Mouse (Mus musculus): Measurements from ENCODE around the gene Nf1. TPM values are rescaled to one million over a fixed set of nuclear protein-coding genes. Genes with fewer than 3 reads are reported as not detected.

The Nf1 gene
- polyA plus RNA-seq, 1 experiment from 2014 or later = 8.6 TPM

DNA sequence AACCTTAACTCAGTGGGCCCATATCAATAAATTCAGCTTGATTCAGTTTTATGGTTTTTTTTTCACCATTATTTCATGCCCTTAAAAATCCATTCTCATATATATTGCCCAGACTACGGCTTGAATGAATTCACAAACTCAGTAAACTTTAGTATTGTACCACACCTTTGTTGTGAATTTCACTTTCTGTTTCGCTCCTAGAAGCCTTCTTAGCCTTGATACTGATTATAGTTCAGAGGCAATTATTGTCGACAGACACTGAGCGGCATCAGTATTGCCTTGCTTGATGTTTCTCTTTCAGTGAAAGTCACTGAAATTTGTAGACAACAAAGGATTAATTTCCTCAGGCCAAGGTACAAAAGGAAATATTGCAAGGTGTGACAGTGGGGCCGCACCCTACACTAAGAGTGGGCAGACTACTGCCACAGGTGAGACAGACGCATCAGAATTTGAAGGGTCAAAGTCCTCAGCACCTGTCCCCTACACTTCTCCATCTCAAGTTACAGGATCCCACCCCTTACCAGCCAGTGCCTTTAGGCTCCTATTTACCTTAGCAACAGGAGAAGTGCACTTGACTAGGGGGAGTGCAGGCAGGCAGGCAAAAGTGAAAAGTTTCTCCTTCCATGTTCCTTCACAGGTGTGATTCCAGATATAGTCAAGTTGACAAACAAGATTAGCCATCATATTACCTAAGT lies 64.3 kb downstream of the Nf1 start:
- Histone ChIP-seq H3K9ac (no peak overlapping the region), H3K27ac (no peak overlapping the region), H3K36me3 (peaks cover 44% of the 10 kb centered on the region), H3K4me2 (no peak overlapping the region), H3K27me3 (no peaks in the 10 kb centered on the region), H3K4me1 (no peaks in the 10 kb centered on the region), H3K4me3 (no peak overlapping the region), H3K9me3 (no peaks in the 10 kb centered on the region)
- 85% methylated on average over 6 of the region's 6 CpGs for WGBS
- ATAC-seq (ENCODE audit: insufficient number of reproducible peaks, insufficient read depth, low FRiP score, low TSS enrichment, low read depth) = no peak

DNA sequence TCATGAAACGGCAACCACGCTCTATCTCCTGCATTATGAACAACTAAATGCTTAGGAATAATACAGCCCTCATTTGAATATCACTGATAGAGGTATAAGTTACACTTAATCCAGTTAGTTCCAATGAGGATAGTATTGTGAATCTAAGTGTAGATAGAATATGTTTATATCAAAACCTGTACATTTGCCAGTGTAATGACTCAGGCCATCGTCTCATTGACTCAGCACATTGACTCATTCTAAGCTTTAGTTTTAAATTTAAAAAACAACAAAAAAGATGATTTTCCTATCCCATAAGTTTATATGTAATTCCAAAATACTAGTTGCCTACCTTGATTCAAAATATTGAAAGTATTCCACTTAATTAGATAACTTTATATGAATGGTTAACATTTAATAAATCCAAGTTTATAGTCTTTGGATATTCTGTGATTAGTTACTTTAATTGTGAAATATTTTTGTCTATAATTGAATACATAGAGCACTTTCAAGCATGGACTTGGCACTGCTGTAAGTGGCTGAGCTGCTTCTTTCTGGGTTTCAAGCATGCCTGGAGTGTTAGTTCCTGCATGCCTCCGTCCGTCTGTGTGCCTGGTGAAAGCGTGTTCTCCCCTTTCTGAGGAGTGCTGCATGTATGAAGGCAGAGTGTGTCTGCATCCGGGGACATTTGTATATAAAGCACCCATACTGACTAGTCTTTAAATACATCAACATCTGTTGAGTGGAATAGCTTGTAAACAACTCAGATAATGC lies 74.4 kb downstream of the Nf1 start:
- no peak overlapping the region for H3K9ac ChIP-seq
- H3K4me2 ChIP-seq = no peak overlapping the region
- ATAC-seq (ENCODE audit: insufficient number of reproducible peaks, insufficient read depth, low FRiP score, low TSS enrichment, low read depth) = no peak
- H3K36me3 ChIP-seq = peaks cover 33% of the 10 kb centered on the region
- H3K4me1 ChIP-seq = no peaks in the 10 kb centered on the region
- H3K4me3 ChIP-seq = no peak overlapping the region
- WGBS = 92% methylated on average over 7 of the region's 7 CpGs
- H3K9me3 ChIP-seq = no peaks in the 10 kb centered on the region
- no peak overlapping the region for H3K27ac ChIP-seq
- no peaks in the 10 kb centered on the region for H3K27me3 ChIP-seq

DNA sequence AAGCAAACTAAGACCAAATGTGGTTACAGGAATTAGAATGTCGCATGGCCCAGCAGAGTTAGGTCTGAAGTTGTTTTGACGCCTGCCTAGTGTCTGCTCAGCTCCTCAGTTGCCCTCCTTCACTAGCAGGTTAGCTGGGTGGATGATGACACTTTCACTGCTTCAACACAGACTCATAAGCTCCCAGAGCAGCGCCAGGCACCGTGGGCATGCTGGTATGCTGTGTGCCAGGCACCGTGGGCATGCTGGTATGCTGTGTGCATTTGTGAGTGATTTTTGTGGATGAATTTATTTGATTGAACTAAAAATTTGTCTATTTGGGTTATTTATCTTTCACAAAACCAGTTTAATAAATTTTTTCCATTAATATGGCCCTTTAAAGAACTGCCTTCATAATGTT lies 83.0 kb downstream of the Nf1 start:
- no peak overlapping the region for H3K4me3 ChIP-seq
- no peaks in the 10 kb centered on the region for H3K27me3 ChIP-seq
- peaks cover 29% of the 10 kb centered on the region for H3K36me3 ChIP-seq
- H3K4me2 ChIP-seq = no peak overlapping the region
- no peaks in the 10 kb centered on the region for H3K9me3 ChIP-seq
- H3K4me1 ChIP-seq = no peaks in the 10 kb centered on the region
- 82% methylated on average over 5 of the region's 5 CpGs for WGBS
- H3K27ac ChIP-seq = no peak overlapping the region
- no peak overlapping the region for H3K9ac ChIP-seq
- ATAC-seq (ENCODE audit: insufficient number of reproducible peaks, insufficient read depth, low FRiP score, low TSS enrichment, low read depth) = no peak

DNA sequence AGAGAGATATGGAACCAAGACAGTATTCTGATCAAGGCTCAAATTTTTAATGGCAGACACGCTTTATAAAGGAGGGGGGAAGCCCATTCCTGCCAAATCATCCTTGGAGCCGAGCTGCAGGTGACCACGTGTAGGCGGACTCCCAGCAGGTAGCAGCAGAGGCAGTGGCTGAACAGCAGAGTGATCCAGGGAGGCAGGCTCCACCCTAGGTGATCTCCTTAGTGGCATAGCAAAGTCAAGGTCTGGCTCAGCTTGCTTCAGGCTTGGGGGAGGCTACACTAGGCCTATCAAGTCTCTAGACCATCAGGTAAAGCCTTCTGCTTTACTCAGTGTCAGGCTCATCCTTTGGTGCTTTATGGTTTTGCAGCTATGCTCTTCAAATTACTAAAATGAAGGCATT lies 87.1 kb downstream of the Nf1 start:
- WGBS = 61% methylated on average over 4 of the region's 4 CpGs
- Histone ChIP-seq H3K27ac (no peak overlapping the region), H3K9ac (no peak overlapping the region), H3K9me3 (no peaks in the 10 kb centered on the region), H3K27me3 (no peaks in the 10 kb centered on the region), H3K4me3 (no peak overlapping the region), H3K4me1 (no peaks in the 10 kb centered on the region), H3K4me2 (no peak overlapping the region), H3K36me3 (peaks cover 21% of the 10 kb centered on the region)
- no peak for ATAC-seq (ENCODE audit: insufficient number of reproducible peaks, insufficient read depth, low FRiP score, low TSS enrichment, low read depth)

DNA sequence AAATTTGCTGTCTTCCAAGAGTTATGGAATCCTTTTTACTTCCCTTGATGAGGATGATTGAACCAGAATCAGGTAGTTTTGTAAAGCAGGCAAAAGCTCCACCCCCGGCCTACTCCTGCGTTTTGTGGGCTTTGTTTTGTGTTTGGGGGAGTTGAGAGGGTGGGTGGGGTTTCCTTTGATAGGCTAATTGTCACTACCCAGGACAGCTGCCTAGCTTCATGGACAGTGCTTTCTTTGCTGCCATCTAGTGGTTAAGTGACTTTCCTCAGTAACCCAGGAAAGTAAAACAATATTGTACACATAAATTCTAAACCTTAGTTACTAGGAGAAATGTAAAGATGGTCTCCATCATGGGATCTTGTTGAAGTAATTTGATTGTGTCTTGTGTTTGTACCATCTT lies 88.1 kb downstream of the Nf1 start:
- Histone ChIP-seq H3K4me1 (no peaks in the 10 kb centered on the region), H3K36me3 (peaks cover 25% of the 10 kb centered on the region), H3K4me2 (no peak overlapping the region), H3K9ac (no peak overlapping the region), H3K27ac (no peak overlapping the region), H3K9me3 (no peaks in the 10 kb centered on the region), H3K4me3 (no peak overlapping the region), H3K27me3 (no peaks in the 10 kb centered on the region)
- 3% methylated on average over 2 of the region's 2 CpGs for WGBS
- ATAC-seq (ENCODE audit: insufficient number of reproducible peaks, insufficient read depth, low FRiP score, low TSS enrichment, low read depth) = no peak

DNA sequence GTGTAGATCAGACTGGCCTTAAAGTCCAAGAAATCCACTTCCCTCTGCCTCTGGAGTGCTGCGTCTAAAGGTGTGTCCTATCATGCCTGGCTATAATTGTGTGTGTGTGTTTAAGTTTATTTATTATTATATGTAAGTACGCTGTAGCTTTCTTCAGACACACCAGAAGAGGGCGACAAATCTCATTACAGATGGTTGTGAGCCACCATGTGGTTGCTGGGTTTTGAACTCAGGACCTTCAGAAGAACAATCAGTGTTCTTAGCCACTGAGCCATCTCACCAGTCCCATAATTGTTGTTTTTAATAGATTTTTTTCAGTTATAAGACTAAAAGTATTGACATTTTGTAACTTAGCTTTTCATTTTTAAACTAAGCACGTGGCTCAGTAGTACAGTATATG lies 95.8 kb downstream of the Nf1 start:
- Histone ChIP-seq H3K36me3 (peaks cover 33% of the 10 kb centered on the region), H3K4me3 (no peak overlapping the region), H3K27ac (no peak overlapping the region), H3K27me3 (no peaks in the 10 kb centered on the region), H3K9me3 (no peaks in the 10 kb centered on the region), H3K4me2 (no peak overlapping the region), H3K4me1 (no peaks in the 10 kb centered on the region), H3K9ac (no peak overlapping the region)
- whole genome bisulfite sequencing = 88% methylated on average over 4 of the region's 4 CpGs
- no peak for ATAC-seq (ENCODE audit: insufficient number of reproducible peaks, insufficient read depth, low FRiP score, low TSS enrichment, low read depth)

DNA sequence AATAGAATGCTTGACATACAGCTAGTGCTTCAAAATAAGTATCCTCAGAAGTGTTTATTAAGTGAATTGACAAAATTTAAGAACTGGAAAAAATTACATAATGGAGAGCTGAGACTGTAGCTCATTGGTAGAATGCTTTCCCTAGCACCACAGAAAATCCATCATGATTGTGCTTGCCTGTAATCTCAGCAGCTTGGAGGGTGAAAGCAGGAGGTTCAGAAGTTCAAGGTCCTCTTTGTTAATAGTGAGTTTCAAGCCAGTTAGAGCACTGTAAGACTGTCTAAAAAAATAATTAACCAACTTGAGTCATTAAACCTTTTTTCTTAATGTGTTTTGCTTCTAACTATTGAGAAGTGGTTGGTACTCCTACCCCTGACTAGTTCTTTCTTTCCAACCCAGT lies 108.9 kb downstream of the Nf1 start:
- no peak overlapping the region for H3K4me3 ChIP-seq
- no peaks in the 10 kb centered on the region for H3K9me3 ChIP-seq
- no peak overlapping the region for H3K9ac ChIP-seq
- no peaks in the 10 kb centered on the region for H3K4me1 ChIP-seq
- H3K27me3 ChIP-seq = no peaks in the 10 kb centered on the region
- no peak overlapping the region for H3K4me2 ChIP-seq
- no peak overlapping the region for H3K27ac ChIP-seq
- ATAC-seq (ENCODE audit: insufficient number of reproducible peaks, insufficient read depth, low FRiP score, low TSS enrichment, low read depth) = no peak
- peaks cover 52% of the 10 kb centered on the region for H3K36me3 ChIP-seq

DNA sequence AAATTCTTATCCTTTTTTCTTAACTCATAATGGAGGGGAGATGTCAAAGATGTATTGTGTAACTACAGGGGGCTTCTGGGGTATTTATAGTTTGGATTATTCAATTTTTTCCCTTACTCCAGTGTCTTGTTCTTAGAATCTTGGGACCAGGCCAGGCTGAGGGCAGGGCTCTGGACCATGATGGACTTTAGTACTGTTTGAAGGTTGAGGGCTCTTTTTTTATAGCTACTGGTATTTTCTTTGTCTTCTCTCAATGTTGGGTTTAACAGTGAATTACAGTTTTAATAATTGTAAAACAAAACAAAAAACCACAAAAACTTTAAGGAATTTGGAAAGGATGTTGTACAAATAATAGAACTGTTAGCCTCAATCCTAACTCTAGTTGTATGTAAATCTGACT lies 113.5 kb downstream of the Nf1 start:
- ATAC-seq (ENCODE audit: insufficient number of reproducible peaks, insufficient read depth, low FRiP score, low TSS enrichment, low read depth) = no peak
- H3K36me3 ChIP-seq = peaks cover 65% of the 10 kb centered on the region

DNA sequence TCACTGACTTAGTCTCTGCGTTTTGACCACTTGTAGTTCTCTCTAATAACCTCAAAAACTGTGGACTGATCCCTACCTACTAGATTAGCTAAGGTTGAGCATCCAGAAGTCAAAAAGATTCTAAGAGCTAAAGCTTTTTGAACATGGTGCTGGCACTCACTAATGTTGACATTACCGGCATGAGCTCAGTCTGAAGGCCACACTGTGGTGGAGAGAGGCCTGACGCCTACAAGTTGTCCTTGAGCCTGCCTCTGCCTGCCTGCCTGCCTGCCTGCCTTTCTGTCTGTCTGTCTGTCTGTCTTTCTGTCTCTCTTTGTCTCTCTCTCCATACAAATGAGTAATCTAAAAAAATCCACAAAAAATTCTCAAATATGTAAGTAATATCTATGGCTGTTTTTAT lies 118.4 kb downstream of the Nf1 start:
- Histone ChIP-seq H3K4me2 (no peak overlapping the region), H3K27me3 (no peaks in the 10 kb centered on the region), H3K4me1 (no peaks in the 10 kb centered on the region), H3K27ac (no peak overlapping the region), H3K36me3 (peaks cover 58% of the 10 kb centered on the region), H3K4me3 (no peak overlapping the region), H3K9me3 (no peaks in the 10 kb centered on the region), H3K9ac (no peak overlapping the region)
- 82% methylated on average over 3 of the region's 3 CpGs for WGBS
- ATAC-seq (ENCODE audit: insufficient number of reproducible peaks, insufficient read depth, low FRiP score, low TSS enrichment, low read depth) = no peak

More for the DNA sequence above, 113.5 kb downstream of the Nf1 start:
- Histone ChIP-seq H3K27ac (no peak overlapping the region), H3K27me3 (no peaks in the 10 kb centered on the region), H3K9me3 (no peaks in the 10 kb centered on the region), H3K9ac (no peak overlapping the region), H3K4me1 (no peaks in the 10 kb centered on the region), H3K4me2 (no peak overlapping the region), H3K4me3 (no peak overlapping the region)

DNA sequence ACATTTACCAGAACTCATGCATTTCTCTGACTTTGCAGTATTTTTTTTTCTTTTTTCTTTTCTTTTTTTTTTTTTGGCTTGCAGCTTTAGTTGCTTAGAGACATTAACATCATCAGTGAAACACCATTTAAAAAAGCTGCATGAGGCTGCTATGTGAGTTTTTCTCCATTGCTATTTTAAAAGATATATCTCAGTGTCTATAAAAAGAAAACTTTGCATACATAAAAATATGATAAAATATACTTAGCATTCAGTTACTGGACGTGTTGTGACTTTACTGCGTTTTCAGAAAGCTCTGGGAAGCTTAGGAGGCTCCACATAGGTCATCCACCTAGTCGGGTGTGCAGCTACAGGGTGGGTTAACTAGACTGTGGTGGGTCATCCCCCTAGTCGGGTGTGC lies 120.4 kb downstream of the Nf1 start:
- WGBS = 90% methylated on average over 4 of the region's 4 CpGs
- peaks cover 47% of the 10 kb centered on the region for H3K36me3 ChIP-seq

DNA sequence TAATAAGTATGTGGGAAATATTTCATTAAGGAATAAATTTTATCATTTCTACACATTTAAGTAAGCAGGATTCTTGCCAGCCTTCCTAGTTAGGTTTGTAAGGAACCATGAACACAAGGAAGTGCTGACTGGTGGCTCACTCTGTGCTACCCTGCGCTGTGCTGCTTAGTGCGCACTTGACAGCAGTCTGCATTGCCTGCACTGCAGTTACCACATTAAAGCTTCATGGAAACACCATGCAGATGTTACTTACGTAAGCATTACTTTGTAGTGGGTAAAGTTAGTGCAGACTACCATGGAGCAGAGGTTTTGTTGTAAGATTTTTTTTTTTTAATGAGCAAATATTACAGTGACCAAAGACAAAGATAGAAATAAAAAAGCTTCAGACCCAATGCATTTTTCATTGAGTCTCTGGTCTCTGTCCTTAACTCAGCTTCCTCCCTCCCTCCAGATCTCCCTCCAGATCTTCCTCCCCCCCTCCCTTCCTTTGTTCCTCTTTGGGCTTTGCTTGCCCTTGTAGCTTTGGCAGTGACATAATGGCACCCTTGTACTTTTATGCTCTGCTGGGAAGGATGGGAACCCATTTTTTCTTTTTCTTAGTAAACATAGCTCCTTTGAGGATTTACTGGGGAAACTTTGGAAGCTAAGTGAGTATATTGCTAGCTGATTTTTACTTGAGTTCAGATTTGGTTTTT lies 121.4 kb downstream of the Nf1 start:
- Histone ChIP-seq H3K9ac (no peak overlapping the region), H3K9me3 (no peaks in the 10 kb centered on the region), H3K36me3 (peaks cover 43% of the 10 kb centered on the region), H3K27me3 (no peaks in the 10 kb centered on the region), H3K4me3 (no peak overlapping the region), H3K27ac (no peak overlapping the region), H3K4me1 (no peaks in the 10 kb centered on the region), H3K4me2 (no peak overlapping the region)
- ATAC-seq (ENCODE audit: insufficient number of reproducible peaks, insufficient read depth, low FRiP score, low TSS enrichment, low read depth) = no peak
- WGBS = 66% methylated on average over 3 of the region's 3 CpGs

More for the DNA sequence above, 120.4 kb downstream of the Nf1 start:
- H3K4me3 ChIP-seq = no peak overlapping the region
- H3K9me3 ChIP-seq = no peaks in the 10 kb centered on the region
- no peak for ATAC-seq (ENCODE audit: insufficient number of reproducible peaks, insufficient read depth, low FRiP score, low TSS enrichment, low read depth)
- H3K27ac ChIP-seq = no peak overlapping the region
- H3K4me2 ChIP-seq = no peak overlapping the region
- H3K9ac ChIP-seq = no peak overlapping the region
- no peaks in the 10 kb centered on the region for H3K4me1 ChIP-seq
- no peaks in the 10 kb centered on the region for H3K27me3 ChIP-seq

DNA sequence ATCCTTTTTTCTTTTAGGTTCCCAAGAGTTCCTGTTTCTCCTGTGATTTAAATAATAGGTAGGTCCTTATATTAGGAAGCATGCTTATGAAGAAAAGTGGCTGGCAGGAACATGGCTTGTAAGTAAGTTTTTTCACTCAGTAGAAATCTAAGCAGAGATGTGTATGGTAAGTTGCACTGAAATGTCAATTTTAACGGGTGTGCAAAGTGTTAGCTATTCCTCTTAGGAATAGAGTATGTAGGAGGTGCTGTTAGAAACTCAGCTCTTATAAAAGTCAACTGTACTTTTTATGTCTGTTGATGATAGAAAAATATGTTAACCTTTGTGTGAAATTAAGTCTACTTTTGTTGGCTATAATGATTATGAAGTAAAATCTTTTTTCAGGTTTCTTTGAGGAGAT lies 128.6 kb downstream of the Nf1 start:
- Histone ChIP-seq H3K9ac (no peak overlapping the region), H3K4me2 (no peak overlapping the region), H3K36me3 (peaks cover 40% of the 10 kb centered on the region), H3K9me3 (no peaks in the 10 kb centered on the region), H3K4me1 (no peaks in the 10 kb centered on the region), H3K27ac (no peak overlapping the region), H3K27me3 (no peaks in the 10 kb centered on the region), H3K4me3 (no peak overlapping the region)
- WGBS = 57% methylated on average over 1 of the region's 1 CpGs
- no peak for ATAC-seq (ENCODE audit: insufficient number of reproducible peaks, insufficient read depth, low FRiP score, low TSS enrichment, low read depth)
